Mouse (Mus musculus) right cerebral cortex, adult 2 months (tissue): ENCODE measurements at regions not wholly inside any gene's neighbourhood (a gene's known extent, or its start where the extent isn't known, plus 50 kb on each side); places are given as distances from the start of the nearest gene placed in this dataset.

ENCODE experiments used
- DNase-seq, 2 experiments: peaks; one replicate each; pipeline ENCODE4 v3.0.0; 2021 to 2022; ENCODE audit warnings: low spot score in 2 of 2

DNA sequence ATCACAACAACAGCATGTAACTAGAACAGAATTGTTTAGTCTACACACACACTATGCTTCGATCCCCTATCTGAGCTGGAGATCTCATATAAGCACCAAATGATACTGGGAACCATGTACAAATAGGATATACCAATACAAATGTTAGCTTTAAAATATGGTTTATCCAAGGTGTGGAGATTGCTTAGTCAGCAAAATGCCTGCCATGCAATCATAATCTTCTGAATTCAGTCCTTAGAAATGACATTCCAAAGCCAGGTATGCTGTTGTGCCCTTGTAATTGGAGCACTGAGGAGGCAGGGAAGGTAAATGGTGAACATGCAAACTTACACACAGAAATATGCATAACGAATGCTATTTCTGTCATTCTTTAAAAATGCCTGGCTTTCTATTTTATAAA lies 54.0 kb upstream of the Thsd7b start:
- DNase-seq = no peak

DNA sequence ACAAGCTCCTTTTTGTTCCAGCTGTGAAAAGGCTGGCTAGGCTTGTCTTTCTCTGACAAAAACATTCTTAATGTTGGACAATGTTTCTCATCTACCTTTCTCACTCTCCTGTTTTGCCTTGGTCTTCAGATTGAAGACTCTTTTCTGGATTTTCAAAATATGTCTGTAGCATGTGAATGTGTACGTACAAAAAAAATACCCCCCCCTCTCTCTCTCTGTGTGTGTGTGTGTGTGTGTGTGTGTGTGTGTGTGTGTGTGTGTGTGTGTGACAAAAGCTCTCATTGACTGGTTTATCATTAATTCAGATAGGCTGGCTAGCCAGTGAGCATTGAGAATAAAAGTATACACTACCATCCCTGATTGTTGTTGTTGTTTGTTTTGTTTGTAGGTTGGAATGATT lies 64.3 kb upstream of the Thsd7b start:
- no peak for DNase-seq

DNA sequence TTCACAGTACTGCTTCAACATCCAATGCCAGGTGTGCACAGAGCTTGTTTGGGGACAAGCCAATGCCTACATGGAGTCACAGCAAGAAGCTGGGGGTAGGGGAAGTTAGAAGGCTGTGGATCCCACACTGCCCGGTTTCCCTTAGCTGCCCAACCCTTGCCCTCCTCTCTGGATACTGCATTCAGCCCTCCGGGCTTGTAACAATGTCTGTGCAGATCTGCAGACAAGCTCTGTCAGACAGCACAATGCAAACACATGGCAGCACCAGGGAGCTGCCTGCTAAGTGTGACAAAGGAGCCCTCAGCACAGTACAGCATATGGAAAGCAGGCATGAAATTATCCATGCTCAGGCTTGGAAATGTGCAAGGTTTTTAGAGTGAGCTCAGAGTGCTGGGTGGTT lies 64.7 kb upstream of the Thsd7b start:
- peak; percentile 3 to 15 for DNase-seq

DNA sequence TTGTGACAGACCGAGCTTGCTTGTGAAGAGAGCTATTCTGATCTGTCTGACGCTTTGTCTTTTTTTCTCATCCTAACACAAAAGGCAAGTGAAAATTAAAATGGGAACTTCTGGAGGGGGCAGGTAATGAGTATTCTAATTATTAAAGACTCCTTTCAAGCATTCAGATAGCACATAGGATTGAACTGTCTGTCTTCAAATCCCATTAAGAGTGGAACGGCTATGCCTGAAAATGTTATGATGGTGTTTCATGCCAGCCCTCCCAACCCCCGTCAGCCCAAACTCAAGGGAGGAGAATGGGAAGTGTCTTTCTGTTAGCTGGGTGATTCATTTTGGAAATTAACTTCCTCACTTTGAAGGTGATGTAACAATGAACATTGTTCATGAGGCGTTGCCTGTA lies 65.4 kb upstream of the Thsd7b start:
- no peak for DNase-seq

DNA sequence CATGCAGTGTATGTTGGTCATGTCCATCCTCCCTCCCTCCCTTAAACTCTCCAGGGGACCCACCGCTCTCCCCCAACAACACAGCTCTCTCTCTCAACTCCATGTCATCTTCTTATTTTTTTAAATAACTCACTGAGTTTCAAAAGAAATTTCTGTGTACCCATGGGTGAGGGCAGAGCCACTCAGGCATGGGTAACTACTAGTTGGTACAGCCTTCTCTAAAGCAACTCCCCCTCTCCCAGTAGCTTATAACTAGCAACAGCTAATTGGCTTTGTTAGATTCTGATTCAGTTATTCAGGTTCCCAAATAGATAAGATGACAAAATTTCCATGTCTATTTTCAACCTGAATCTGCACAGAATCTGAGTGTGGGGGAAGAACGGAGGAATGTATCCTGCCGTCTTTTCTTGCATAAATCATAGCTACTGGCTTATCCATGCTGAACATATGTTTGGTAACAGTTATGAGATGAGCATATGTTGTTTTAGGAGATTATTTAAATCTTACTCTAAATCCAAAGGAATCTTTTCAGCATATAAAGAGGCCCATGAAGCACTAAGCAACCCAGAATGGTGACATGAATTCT lies 92.8 kb upstream of the Thsd7b start:
- peak; percentile 7 to 21 for DNase-seq

DNA sequence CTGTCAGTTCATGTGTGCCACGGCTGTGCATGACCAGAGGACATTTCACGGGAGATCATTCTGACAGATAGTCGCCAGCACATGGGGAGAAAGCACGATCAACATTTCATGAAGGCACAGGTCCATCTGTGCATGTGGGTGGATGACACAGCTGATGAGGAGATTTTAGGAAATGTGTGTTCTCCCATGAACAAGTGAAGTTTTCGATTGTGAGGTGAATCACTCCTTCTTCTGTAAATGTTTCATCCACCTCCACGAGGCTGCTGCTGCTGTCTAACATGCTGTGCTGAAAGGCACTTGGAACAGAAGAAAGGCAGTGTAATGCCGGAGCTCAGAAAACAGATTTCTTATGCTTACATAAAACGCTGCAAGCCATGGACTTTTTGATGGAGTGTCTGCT lies 103.2 kb upstream of the Thsd7b start:
- DNase-seq = peak; percentile 68 to 70

DNA sequence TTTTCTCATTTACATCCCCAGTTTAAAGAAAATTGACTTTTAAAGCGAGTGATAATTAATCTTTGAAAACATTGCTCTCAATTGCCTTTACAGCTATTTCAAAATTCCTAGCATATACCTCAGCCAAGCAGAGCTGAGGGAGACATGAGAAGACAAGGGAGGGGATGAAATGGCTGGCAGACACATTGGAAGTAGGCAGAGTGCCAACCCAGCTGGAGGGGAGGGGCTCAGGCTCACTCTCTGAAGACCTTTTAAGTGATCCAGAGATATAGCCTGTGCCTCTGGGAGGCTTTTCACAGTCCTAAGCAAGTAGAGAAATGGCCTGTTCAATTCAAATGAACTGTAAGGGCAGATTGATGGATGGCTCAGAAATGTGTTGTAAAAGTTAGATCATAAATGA lies 122.5 kb upstream of the Thsd7b start:
- no peak for DNase-seq

DNA sequence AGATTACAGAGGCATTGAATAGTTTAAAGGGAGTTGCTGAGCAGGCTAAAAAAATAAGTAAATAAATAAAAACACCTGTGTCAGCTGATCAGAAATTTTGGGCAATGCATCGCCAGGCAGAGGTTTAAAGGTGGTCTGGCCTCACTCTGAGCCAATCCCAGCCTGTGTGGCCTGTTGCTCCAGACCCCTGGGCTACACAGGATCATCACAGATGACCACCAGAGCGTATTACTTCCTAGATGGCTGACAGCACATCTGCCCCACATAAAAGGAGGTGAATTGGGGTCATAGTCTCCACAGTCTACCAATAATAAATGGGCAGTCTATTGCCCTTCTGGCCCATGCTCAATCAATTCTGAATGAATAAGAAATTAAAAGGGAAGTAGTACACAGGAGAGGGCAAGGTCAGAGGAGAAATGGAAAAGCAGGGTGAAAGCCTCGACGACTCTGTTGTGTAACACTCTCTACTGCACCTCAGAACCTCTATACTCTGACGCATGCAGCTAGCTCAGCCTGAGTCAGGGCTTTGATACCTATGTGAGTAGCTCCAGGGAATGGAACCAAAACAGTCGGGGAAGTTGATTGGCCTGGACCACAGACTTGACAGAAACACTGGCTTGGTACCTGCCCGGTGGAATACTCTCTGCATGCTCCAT lies 124.2 kb upstream of the Thsd7b start:
- no peak for DNase-seq

DNA sequence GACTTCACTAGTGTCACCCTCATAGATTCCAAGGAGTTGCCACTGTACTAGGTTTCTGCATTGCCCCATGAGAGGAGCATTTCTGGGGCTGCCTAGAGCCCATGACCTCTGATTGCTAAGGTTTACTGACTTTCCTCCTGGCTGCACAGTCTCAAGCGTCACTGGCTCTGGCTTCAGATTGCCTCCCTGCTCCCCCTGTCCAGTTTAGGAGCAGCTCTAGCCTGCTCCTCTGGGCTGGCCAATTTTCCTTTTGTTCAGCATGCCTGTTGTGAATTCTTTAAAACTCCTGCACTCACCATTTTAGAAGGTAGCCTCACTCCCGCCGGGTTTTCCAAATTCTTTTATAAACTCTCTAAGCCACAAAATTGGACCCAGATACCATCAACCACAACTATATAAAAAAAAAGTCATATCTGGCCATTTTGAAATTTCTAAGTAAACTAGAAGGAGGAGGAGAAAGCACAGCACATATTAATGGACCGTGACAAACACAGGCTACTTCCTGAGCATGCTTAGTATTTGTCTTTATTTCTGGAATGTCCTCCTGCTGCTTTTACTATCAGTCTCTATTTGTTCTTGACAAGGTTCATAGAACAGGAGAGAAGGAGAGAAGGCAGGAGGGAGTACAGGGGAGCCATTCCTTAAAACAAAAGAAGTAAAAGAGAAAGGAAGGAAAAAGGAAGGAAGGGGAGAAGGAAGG lies 126.6 kb upstream of the Thsd7b start:
- no peak for DNase-seq

DNA sequence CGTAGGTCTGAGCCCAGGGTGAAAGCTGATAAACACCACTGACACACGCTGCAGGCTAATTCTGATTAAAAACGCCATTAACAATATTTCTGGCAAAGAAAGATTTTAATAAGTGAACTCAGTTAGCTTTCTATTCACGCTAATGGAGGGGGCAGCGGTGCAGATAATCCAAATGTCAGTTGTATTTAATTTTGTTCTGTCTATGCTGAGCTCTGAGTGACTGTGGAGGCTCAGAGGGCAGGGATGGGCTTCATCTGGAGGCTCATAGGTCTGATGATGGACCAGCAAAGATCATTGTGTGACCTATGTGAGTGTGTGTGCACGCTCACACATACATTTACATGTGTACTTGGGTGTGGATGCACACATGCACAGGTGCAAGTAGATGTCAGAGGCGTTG lies 134.3 kb upstream of the Thsd7b start:
- DNase-seq = no peak

DNA sequence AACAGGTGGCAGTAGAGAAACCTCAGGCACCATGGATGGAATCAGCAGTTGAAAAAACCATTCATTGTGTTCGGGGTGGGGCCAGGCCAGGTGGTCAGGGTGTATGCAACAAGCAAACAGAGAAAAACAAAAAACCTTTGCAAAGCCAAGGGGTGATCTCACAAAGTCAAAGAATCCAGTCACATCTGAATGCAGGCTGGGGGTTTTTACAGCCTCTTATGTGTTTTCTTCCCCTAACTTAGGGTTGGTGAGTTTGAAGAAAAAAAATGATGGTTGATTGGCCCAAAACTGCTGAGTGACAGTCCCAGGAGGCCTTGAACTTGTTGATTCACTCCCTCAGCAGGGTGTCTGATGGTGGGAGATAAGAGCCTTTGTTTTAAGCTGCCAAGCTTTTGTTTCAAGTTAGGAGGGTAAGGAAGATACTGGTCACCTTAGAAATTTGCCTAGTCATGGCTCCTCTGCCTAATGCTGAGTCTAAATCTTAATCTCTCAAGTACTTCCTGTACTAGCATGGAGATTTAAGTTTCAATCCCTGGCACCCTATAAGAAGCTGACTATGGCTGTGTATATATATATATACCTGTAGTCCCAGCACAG lies 166.0 kb upstream of the Thsd7b start:
- no peak for DNase-seq

DNA sequence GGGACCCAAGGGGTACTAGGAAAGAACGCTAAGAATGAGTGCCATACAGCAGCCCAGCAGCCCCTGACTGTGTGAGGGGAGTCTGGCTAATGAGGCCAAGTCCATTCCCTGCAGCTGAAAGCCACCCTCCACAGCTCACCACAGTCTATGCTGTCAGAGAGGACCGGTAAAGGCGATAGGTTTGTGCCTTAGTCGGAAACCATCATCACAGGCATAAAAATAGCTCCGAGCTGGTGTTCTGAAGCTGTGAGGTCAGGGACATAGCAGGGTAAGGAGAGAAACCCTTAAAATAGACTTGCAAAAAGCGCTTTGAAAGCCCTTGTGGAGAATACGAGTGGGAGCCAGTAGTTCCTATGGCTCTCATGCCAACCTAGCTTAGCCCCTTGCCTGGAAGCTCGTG lies 172.1 kb upstream of the Thsd7b start:
- no peak for DNase-seq

DNA sequence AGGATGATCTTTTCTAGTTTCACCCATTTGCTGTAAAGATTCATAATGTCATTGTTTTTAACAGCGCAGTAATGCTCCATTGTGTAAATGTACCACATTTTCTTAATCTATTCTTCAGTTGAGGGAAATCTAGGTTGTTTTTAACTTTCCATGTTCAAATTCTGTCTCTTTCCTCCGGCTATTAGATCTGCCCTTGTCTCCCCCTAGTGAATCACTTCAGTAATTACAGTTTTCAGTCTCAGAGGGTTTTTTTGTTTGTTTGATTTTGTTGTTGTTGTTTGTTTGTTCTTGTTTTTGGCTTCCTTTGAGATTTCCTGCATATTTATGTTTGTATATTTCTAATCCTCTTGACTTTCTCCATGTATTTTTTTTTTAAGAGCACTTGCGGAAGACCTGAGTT lies 194.8 kb upstream of the Thsd7b start:
- DNase-seq = no peak

DNA sequence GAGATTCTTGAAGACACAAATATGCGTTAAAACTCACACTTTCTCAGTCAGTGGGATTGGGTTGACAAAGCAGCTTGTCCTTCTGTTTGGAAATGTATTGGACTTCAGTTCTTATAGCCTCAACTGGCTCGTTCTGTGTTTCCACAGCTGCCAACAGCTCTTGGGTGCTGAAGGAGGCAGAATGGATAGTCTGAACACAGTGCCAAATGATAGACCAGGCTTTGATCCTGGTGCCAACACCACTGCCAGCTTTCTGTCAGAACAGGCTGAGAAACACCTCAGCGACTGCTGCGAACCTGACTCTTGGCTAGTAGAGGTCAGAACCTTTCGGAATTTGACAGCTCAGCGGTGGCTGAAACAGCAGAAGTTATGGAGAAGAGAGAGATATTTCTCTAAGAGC lies 215.9 kb upstream of the Thsd7b start:
- DNase-seq = no peak

DNA sequence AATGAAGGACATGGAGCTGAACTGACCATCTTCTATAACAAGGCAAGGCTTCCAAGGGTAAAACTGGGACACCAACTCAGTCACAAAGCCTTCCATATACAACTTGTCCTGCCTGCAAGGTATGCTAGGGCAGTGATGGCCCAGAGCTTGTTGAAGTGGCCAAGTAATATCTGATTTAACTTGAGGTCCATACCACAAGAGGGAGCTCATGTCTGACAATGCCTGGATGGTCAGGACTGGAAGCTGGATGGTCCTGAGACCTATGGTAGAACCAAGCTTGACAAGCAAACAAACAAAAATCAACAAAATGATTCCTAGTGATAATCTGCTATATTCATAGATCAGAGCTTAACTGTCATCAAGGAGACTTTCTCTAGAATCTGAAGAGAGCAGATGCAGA lies 217.8 kb upstream of the Thsd7b start:
- no peak for DNase-seq

DNA sequence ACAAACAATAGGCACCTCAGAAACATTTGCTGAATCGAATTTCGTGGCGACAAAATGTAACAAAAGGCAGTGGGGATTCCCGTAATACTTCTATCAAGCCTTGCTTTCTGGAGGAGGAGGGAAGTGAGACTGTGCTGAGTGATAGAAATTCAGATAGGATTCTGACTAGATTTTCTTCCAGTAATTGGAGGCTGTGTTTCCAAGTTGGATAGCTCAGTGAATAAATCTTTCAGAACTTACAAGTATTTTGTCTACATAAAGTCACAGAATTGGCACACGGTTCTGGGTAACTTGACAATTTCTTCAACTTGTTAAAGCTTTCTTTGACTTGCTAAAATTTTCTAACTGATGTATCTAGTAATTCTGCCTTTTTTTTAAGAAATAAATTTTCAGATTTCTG lies 239.4 kb upstream of the Thsd7b start:
- no peak for DNase-seq

DNA sequence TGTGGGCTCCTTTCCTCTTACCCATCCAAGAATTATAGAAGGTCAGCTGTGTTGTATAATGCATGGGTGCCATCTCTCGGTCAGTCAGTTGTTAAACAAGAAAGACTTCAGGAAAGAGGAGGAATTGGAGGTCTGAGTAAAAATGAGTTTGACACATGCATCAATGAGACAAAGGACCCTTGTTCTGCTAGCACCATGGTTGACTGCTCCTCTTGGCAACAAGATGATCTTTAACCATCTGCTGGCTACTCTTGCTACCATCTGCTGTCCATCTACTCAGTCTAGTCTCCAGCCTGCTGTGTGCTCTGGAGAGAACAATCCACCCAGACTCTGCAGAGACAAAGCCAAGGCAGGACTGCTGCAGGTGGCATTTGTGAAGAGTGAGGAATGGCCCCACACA lies 267.2 kb upstream of the Thsd7b start:
- no peak for DNase-seq

DNA sequence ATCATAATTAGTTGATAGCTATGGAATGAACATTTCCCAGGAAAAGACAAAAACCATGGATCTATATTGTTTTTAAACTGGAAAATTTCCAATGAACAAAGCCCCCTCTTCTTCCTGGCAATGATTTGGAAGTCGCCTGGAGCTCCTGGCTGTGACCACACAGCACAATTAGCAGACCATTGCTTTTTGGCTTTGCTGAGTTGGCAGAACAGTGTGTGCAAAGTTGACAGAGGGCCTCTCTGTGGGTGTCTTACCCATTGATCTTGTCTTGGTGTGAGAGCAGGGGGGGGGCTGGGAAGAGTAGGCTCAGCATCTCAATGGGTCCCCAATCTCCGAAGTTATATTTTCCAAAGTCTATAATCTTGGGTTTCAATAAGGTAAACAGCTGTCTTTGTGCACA lies 270.8 kb upstream of the Thsd7b start:
- no peak for DNase-seq

DNA sequence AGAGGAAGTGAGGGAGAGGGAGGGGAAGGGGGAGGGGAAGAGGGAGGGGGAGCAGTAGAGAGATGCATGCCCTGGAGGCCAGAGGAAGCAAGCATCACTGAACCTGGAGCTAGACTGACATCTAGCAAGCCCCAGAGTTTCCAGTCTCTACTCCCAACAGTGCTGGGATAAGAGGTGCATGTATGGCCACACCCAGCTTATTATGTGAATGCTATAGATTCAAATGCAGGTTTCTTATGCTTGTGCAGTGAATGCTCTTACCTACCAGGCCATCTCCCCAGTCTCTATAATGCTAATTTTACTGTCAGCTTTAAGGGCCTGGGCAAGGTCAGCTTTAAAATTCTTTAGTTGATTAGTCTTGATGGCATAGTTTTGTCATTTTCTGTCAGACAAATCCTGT lies 271.3 kb upstream of the Thsd7b start:
- no peak for DNase-seq

DNA sequence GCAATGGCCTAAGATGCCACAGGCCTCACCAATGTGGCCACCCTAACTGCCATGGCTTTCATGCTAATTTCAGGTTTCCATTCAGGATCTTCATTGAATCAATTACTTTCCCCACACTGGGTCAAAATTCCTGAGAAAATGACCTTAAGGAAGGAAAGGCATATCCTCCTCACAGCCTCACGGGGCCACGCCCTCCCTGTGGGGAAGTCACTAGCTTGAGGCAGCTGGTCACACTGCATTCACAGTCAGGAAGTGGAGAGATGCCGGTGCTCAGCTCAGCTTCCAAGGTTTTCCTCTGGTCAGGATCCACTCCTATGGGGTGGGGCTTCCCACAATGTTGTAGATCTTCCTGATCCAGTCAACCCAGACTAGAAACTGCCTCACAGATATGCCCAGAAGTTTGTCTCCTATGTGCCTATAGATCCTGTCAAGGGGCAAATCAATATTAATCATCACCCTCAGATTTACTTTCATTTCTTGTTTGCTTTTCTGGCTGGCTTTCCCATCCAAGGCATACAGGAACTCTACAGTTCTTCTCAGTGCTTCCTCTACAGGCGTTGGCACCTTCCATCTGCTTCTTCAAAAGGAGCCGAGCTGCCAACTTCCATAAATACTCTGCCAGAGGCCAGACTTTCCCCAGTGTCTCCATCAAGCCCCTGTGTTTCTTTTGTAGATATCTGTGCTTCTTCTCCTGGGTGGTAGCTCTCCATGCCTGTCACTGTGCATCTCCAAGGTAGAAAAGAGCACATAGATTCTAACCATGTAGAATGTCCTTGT lies 273.2 kb upstream of the Thsd7b start:
- DNase-seq = peak in 1 of 2 experiments; percentile 12

DNA sequence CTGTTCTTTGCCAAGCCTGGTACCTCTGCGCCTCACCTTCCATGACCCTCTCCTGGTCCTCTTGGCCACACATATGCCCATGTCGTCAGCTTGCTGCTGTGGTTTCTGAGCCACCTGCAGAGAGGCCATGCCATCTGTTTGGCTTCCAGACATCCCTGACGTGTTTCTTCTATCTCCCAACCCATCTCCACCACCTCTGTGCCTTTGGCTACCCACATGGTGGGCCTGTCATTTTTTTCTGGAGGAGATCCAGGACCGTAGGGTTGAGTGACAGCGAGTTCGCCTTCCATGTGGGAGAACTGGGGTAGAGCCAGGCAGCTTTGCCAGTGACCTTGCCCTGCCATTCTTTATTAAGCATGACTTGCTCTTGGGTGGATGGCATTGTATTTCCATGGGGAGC lies 278.4 kb upstream of the Thsd7b start:
- DNase-seq = no peak

DNA sequence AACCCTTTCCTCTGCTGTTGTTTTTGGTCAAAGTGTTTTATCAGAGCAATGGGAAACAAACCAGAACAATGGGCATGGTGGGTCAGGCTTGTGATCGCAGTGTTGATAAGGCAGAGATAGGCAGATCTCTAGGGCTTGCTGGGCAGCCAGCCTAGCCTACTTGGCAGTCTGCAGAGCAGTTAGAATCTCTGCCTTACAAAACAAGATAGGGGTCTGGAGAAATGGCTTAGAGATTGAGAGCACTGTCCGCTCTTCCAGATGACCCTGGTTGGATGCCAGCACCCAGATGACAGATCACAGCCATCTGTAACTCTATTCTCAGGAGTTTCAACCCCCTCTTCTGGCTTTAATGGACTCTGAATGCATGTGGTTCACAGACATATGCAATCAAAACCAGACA lies 289.7 kb upstream of the Thsd7b start:
- no peak for DNase-seq
